In the genomic region with DNA sequence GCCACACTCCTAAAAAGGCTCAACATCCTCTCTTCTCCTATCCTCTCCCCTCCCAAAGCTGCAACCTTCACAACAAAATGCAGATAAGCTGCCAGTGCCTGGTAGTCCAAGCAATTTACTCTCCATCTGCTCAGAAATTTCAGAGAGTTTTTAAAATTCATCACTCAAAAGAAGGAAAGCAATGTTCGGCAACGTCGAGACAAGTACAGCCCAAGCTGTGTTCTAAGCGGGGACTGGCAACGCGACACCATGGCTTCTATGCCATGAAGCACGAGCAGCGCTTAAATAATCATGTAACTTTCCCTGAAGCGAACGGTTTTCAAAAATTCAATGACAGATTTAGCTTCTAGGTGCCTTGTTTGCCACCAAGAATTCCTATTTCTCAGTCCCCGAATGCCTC, we compare ENCODE assay signal across 23 mouse cellular contexts. TPM values are rescaled to one million over a fixed set of nuclear protein-coding genes. Genes with fewer than 3 reads are reported as not detected.
A peak's percentile ranks its signal among the peaks of the same experiment; 100 is the strongest.
DNase-seq lines count a peak whose midpoint lies in the region; ATAC-seq and TF ChIP-seq lines count a peak whose summit lies in the region.
"Had no signal": no experiment of that assay in that cellular context is flagged by ENCODE, and none has a peak within 500 bp of the region (broad histone marks: within the 10 kb centered on the region; RNA-seq: fewer than 3 reads in every experiment).

No protein-coding gene starts in this region.

- no peak for TF ChIP-seq POLR2A in brain, embryonic 14.5 days (IDR thresholded peaks at IDR 0.05; ENCODE audit: borderline replicate concordance, extremely low read depth, insufficient read depth, insufficient read length, poor library complexity, severe bottlenecking)

- WGBS in forebrain, embryonic 16.5 days, result 64% methylated on average over 11 of the region's 11 CpGs
- WGBS in forebrain, embryonic 11.5 days, result 90% methylated on average over 11 of the region's 11 CpGs
- WGBS in midbrain, postnatal 0 days, result 62% methylated on average over 11 of the region's 11 CpGs
- 80% methylated on average over 11 of the region's 11 CpGs for WGBS in hindbrain, embryonic 16.5 days

- H3K9me3 ChIP-seq in forebrain, embryonic 16.5 days (ENCODE audit: control insufficient read depth, low read length), result no peaks in the 10 kb centered on the region
- H3K9me3 ChIP-seq in forebrain, embryonic 11.5 days (ENCODE audit: control insufficient read depth, low read length), result no peaks in the 10 kb centered on the region
- H3K9me3 ChIP-seq in midbrain, postnatal 0 days (ENCODE audit: low read length), result no peaks in the 10 kb centered on the region
- no peaks in the 10 kb centered on the region for H3K9me3 ChIP-seq in hindbrain, embryonic 16.5 days (ENCODE audit: control insufficient read depth, low read length)
- H3K9me3 ChIP-seq: embryonic facial prominence, embryonic 15.5 days; forebrain, embryonic 13.5 days; heart, embryonic 10.5 days; hindbrain, embryonic 12.5 days had no signal

- H3K36me3 ChIP-seq in forebrain, embryonic 16.5 days (ENCODE audit: control insufficient read depth, insufficient read depth), result no peaks in the 10 kb centered on the region
- no peaks in the 10 kb centered on the region for H3K36me3 ChIP-seq in forebrain, embryonic 11.5 days (ENCODE audit: control insufficient read depth, insufficient read depth, low read length)
- no peaks in the 10 kb centered on the region for H3K36me3 ChIP-seq in midbrain, postnatal 0 days (ENCODE audit: insufficient read depth, low read length)
- no peaks in the 10 kb centered on the region for H3K36me3 ChIP-seq in hindbrain, embryonic 16.5 days (ENCODE audit: control insufficient read depth, insufficient read depth, low read length)
- H3K36me3 ChIP-seq: embryonic facial prominence, embryonic 15.5 days; heart, embryonic 10.5 days; hindbrain, embryonic 12.5 days had no signal

- H3K27ac ChIP-seq in forebrain, embryonic 16.5 days (ENCODE audit: low read length), result no peak overlapping the region
- no peak overlapping the region for H3K27ac ChIP-seq in forebrain, embryonic 11.5 days (ENCODE audit: low read depth, low read length)
- peak overlapping the region; percentile 63; the same call in 1 of the 2 replicates for H3K27ac ChIP-seq in left cerebral cortex, adult 2 months
- peak overlapping the region; percentile 32; the same call in 1 of the 2 replicates for H3K27ac ChIP-seq in midbrain, postnatal 0 days (ENCODE audit: low read depth, low read length)
- no peak overlapping the region for H3K27ac ChIP-seq in hindbrain, embryonic 16.5 days (ENCODE audit: low read depth, low read length)
- H3K27ac ChIP-seq: embryonic facial prominence, embryonic 15.5 days; forebrain, embryonic 13.5 days; heart, embryonic 10.5 days; hindbrain, embryonic 12.5 days; hindbrain, postnatal 0 days had no signal

- H3K4me2 ChIP-seq in forebrain, embryonic 16.5 days (ENCODE audit: low read length), result no peak overlapping the region
- no peak overlapping the region for H3K4me2 ChIP-seq in forebrain, embryonic 11.5 days (ENCODE audit: low read depth, low read length, severe bottlenecking)
- H3K4me2 ChIP-seq in midbrain, postnatal 0 days (ENCODE audit: low read depth, low read length, poor library complexity, severe bottlenecking), result no peak overlapping the region
- H3K4me2 ChIP-seq in hindbrain, embryonic 16.5 days (ENCODE audit: low read length), result no peak overlapping the region
- H3K4me2 ChIP-seq: embryonic facial prominence, embryonic 15.5 days; forebrain, embryonic 13.5 days; hindbrain, embryonic 12.5 days had no signal

- no peak for TF ChIP-seq CTCF in left cerebral cortex, adult 2 months (IDR thresholded peaks at IDR 0.05)
- TF ChIP-seq CTCF in brain, embryonic 14.5 days (IDR thresholded peaks at IDR 0.05; ENCODE audit: borderline replicate concordance, extremely low read depth, insufficient read depth, insufficient read length), result no peak
- no peak for TF ChIP-seq CTCF in midbrain, postnatal 0 days (IDR thresholded peaks at IDR 0.05)

- H3K4me3 ChIP-seq in forebrain, embryonic 16.5 days (replicated peaks; ENCODE audit: low read length), result no peak overlapping the region
- no peak overlapping the region for H3K4me3 ChIP-seq in forebrain, embryonic 11.5 days (ENCODE audit: low read depth, low read length)
- no peak overlapping the region for H3K4me3 ChIP-seq in left cerebral cortex, adult 2 months
- H3K4me3 ChIP-seq in midbrain, postnatal 0 days (ENCODE audit: low read depth, low read length), result no peak overlapping the region
- H3K4me3 ChIP-seq in hindbrain, embryonic 16.5 days (ENCODE audit: low read length), result no peak overlapping the region
- H3K4me3 ChIP-seq: embryonic facial prominence, embryonic 15.5 days; forebrain, embryonic 13.5 days; heart, embryonic 10.5 days; hindbrain, embryonic 12.5 days had no signal

- no peak overlapping the region for H3K9ac ChIP-seq in forebrain, embryonic 16.5 days (replicated peaks; ENCODE audit: low read depth, low read length)
- H3K9ac ChIP-seq in forebrain, embryonic 11.5 days (ENCODE audit: low read length), result no peak overlapping the region
- no peak overlapping the region for H3K9ac ChIP-seq in midbrain, postnatal 0 days (replicated peaks; ENCODE audit: low read length, poor library complexity, severe bottlenecking)
- H3K9ac ChIP-seq in hindbrain, embryonic 16.5 days (ENCODE audit: low read depth, low read length), result no peak overlapping the region
- H3K9ac ChIP-seq: embryonic facial prominence, embryonic 15.5 days; forebrain, embryonic 13.5 days; hindbrain, embryonic 12.5 days had no signal

- no peaks in the 10 kb centered on the region for H3K27me3 ChIP-seq in forebrain, embryonic 16.5 days (replicated peaks; ENCODE audit: control insufficient read depth, insufficient read depth, low read length)
- H3K27me3 ChIP-seq in forebrain, embryonic 11.5 days (ENCODE audit: control insufficient read depth, insufficient read depth, low read length), result no peaks in the 10 kb centered on the region
- H3K27me3 ChIP-seq in midbrain, postnatal 0 days (ENCODE audit: insufficient read depth, low read length), result no peaks in the 10 kb centered on the region
- H3K27me3 ChIP-seq in hindbrain, embryonic 16.5 days (replicated peaks; ENCODE audit: control insufficient read depth, insufficient read depth, low read length), result no peaks in the 10 kb centered on the region
- H3K27me3 ChIP-seq: embryonic facial prominence, embryonic 15.5 days; forebrain, embryonic 13.5 days; hindbrain, embryonic 12.5 days had no signal

- DNase-seq in forebrain, embryonic 11.5 days (ENCODE audit: low spot score), result no peak
- DNase-seq in left cerebral cortex, adult 2 months (ENCODE audit: extremely low spot score in 1 of 2, low spot score in 2 of 2), result no peak
- DNase-seq in left cerebral cortex, postnatal 4 days, result no peak
- DNase-seq in brain, embryonic 14.5 days (ENCODE audit: low read depth), result peak; percentile 40
- DNase-seq in midbrain, postnatal 0 days (ENCODE audit: low spot score), result no peak
- DNase-seq: adrenal gland, postnatal 10 days; cerebellum, adult 2 months; cerebellum, postnatal 10 days; embryo, embryonic 11 days; gastrocnemius, postnatal 10 days; heart, adult 18-20 months; heart, postnatal 10 days; heart, postnatal 4 days had no signal

- intact Hi-C loops in left cerebral cortex, adult 2 months (cut with DNase I), result no loop called here
- intact Hi-C loops in left cerebral cortex, postnatal 4 days (cut with DNase I), result no loop called here

- ATAC-seq in forebrain, embryonic 16.5 days, result peak; percentile 64
- no peak for ATAC-seq in forebrain, embryonic 11.5 days (replicated peaks; ENCODE audit: low FRiP score)
- no peak for ATAC-seq in midbrain, postnatal 0 days (ENCODE audit: low FRiP score)
- ATAC-seq in hindbrain, embryonic 16.5 days, result no peak
- no peak for ATAC-seq in monocyte, adult 5-6 weeks (replicated peaks; ENCODE audit: insufficient number of reproducible peaks, low FRiP score, low TSS enrichment, poor library complexity, severe bottlenecking)
- ATAC-seq: forebrain, embryonic 13.5 days; hindbrain, postnatal 0 days had no signal

- H3K4me1 ChIP-seq in forebrain, embryonic 16.5 days (replicated peaks; ENCODE audit: control insufficient read depth, insufficient read depth, low read length), result peaks cover 5% of the 10 kb centered on the region; the same call in 1 of the 2 replicates
- peaks cover 3% of the 10 kb centered on the region; the same call in 1 of the 2 replicates for H3K4me1 ChIP-seq in forebrain, embryonic 11.5 days (replicated peaks; ENCODE audit: control insufficient read depth, insufficient read depth, low read length)
- peaks cover 8% of the 10 kb centered on the region; the same call in 1 of the 2 replicates for H3K4me1 ChIP-seq in midbrain, postnatal 0 days (ENCODE audit: insufficient read depth, low read length)
- H3K4me1 ChIP-seq in hindbrain, embryonic 16.5 days (ENCODE audit: control insufficient read depth, insufficient read depth, low read depth, low read length), result peaks cover 6% of the 10 kb centered on the region

RNA-seq across cellular contexts. Expression of gene Efna5, which starts 59.9 kb away (rescaled TPM):
- 20.0 and 22.4 TPM in 2 replicates for polyA plus RNA-seq in forebrain, embryonic 16.5 days (2015; fragmentation: Nextera tagmentation; extraction: Ambion mirVana)
- polyA plus RNA-seq in forebrain, embryonic 11.5 days (2014; fragmentation: Nextera tagmentation; extraction: Ambion mirVana), result 40.5 and 42.2 TPM in 2 replicates
- 10 to 100 TPM; 38.8 to 47.7 TPM for total RNA-seq in left cerebral cortex, adult 2 months (2021)
- 10 to 100 TPM; 43.8 to 49.4 TPM for total RNA-seq in left cerebral cortex, postnatal 4 days (2021)
- polyA plus RNA-seq in brain, embryonic 14.5 days (2012; rRNA removed), result 8.4 and 21.5 TPM in 2 replicates
- total RNA-seq in midbrain, postnatal 0 days (2014; rRNA removed), result 11.1 and 18.3 TPM in 2 replicates
- 48.1 and 59.5 TPM in 2 replicates for polyA plus RNA-seq in midbrain, postnatal 0 days (2015; fragmentation: Nextera tagmentation; extraction: Ambion mirVana)
- polyA plus RNA-seq in hindbrain, embryonic 16.5 days (2015; fragmentation: Nextera tagmentation; extraction: Ambion mirVana), result 32.3 and 37.5 TPM in 2 replicates
- total RNA-seq in monocyte, adult 5-6 weeks (2017), result not detected in 3 replicates
- total RNA-seq: common myeloid progenitor, adult 5-6 weeks; MEL had no signal

Comparison
In these comparisons a context has a peak if more than half of its experiments do, and no peak if none do; other contexts are left out.
1. H3K27ac ChIP-seq: peak in left cerebral cortex, adult 2 months (single experiment) and midbrain, postnatal 0 days (single experiment); none in forebrain, embryonic 16.5 days (single experiment), forebrain, embryonic 11.5 days (single experiment) and hindbrain, embryonic 16.5 days (single experiment).